Mouse (Mus musculus): ENCODE data around the gene Gm38431. TPM values are rescaled to one million over a fixed set of nuclear protein-coding genes. Genes with fewer than 3 reads are reported as not detected.

Gm38431 gene
- polyA plus RNA-seq, 1 experiment from 2014 or later, result 1.6 TPM

- DNase-seq (ENCODE audit: low spot score), result no peak
Measured at GRCm38 (mm10) chr9:21041308-21041707, 50.5 kb downstream of the Gm38431 start.

- no peak for DNase-seq (ENCODE audit: low spot score)
Measured at GRCm38 (mm10) chr9:21039779-21040178, 52.0 kb downstream of the Gm38431 start.

- no peak for DNase-seq (ENCODE audit: low spot score)
Measured at GRCm38 (mm10) chr9:21037481-21037891, 54.3 kb downstream of the Gm38431 start.

GRCm38 (mm10) chr9:21036666-21037065, 55.1 kb downstream of the Gm38431 start:
- no peak for DNase-seq (ENCODE audit: low spot score)

GRCm38 (mm10) chr9:21036161-21036560, 55.6 kb downstream of the Gm38431 start:
- DNase-seq (ENCODE audit: low spot score), result no peak

GRCm38 (mm10) chr9:21035586-21035985, 56.2 kb downstream of the Gm38431 start:
- DNase-seq (ENCODE audit: low spot score), result no peak

- peak; percentile 9 for DNase-seq (ENCODE audit: low spot score)
Measured at GRCm38 (mm10) chr9:21034481-21035085, 57.2 kb downstream of the Gm38431 start.

GRCm38 (mm10) chr9:21033136-21033535, 58.7 kb downstream of the Gm38431 start:
- DNase-seq (ENCODE audit: low spot score), result peak; percentile 66

- DNase-seq (ENCODE audit: low spot score), result no peak
Measured at GRCm38 (mm10) chr9:21032491-21032890, 59.3 kb downstream of the Gm38431 start.

GRCm38 (mm10) chr9:21031896-21032351, 59.9 kb downstream of the Gm38431 start, which contains the start of gene Icam5:
Gene Icam5, plus strand, starts transcription at chr9:21032073.
- DNase-seq (ENCODE audit: low spot score), result peak; percentile 19

GRCm38 (mm10) chr9:21031251-21031895, 60.4 kb downstream of the Gm38431 start:
- peak; percentile 50 for DNase-seq (ENCODE audit: low spot score)

- peak; percentile 92 for DNase-seq (ENCODE audit: low spot score)
Measured at GRCm38 (mm10) chr9:21030781-21031250, 61.0 kb downstream of the Gm38431 start.

GRCm38 (mm10) chr9:21030055-21030600, 61.7 kb downstream of the Gm38431 start:
- DNase-seq (ENCODE audit: low spot score), result peak; percentile 18

- DNase-seq (ENCODE audit: low spot score), result peak; percentile 73
Measured at GRCm38 (mm10) chr9:21029291-21030054, 62.3 kb downstream of the Gm38431 start, which contains the start of gene Icam4. Gene Icam4, plus strand, starts transcription at chr9:21029373.

GRCm38 (mm10) chr9:21028560-21029110, 63.2 kb downstream of the Gm38431 start:
- no peak for DNase-seq (ENCODE audit: low spot score)

- DNase-seq (ENCODE audit: low spot score), result no peak
Measured at GRCm38 (mm10) chr9:21027774-21028290, 64.0 kb downstream of the Gm38431 start.

GRCm38 (mm10) chr9:21026849-21027248, 64.9 kb downstream of the Gm38431 start:
- no peak for DNase-seq (ENCODE audit: low spot score)

- no peak for DNase-seq (ENCODE audit: low spot score)
Measured at GRCm38 (mm10) chr9:21025258-21025810, 66.5 kb downstream of the Gm38431 start.

GRCm38 (mm10) chr9:21022726-21023125, 69.1 kb downstream of the Gm38431 start:
- DNase-seq (ENCODE audit: low spot score), result no peak

- no peak for DNase-seq (ENCODE audit: low spot score)
Measured at GRCm38 (mm10) chr9:21022288-21022687, 69.5 kb downstream of the Gm38431 start.

GRCm38 (mm10) chr9:21021363-21021762, 70.4 kb downstream of the Gm38431 start:
- no peak for DNase-seq (ENCODE audit: low spot score)

Measured in thymus, postnatal 0 days (tissue).